Mouse (Mus musculus) mouse trophoblast stem cell (cell line): ENCODE data around the gene 4930404N11Rik.

Experiments
- in situ Hi-C, 2 experiments: fragments of 300-500 bp; cut with MseI, MboI; formaldehyde crosslinking; loops; 2 replicates in 1 of 2; 3 replicates in 1 of 2; pipeline ENCODE4 v1.15.1; 2025

Gene 4930404N11Rik

GRCm38 (mm10) chr10:81329194-81329975, 36.2 kb downstream of the 4930404N11Rik start:
- in situ Hi-C loops: no loop called here

- in situ Hi-C loops: no loop called here
These were observed 37.2 kb downstream of the 4930404N11Rik start, which contains the start of gene Tbxa2r for GRCm38 (mm10) chr10:81328386-81328785. TSS of gene Tbxa2r (plus strand) at chr10:81328731.

GRCm38 (mm10) chr10:81327959-81328358, 37.7 kb downstream of the 4930404N11Rik start:
- in situ Hi-C loops: no loop called here

GRCm38 (mm10) chr10:81326858-81327257, 38.8 kb downstream of the 4930404N11Rik start:
- in situ Hi-C loops: no loop called here

- in situ Hi-C loops: no loop called here
These were observed 39.8 kb downstream of the 4930404N11Rik start for GRCm38 (mm10) chr10:81325781-81326180.

- in situ Hi-C loops: no loop called here
These were observed 40.4 kb downstream of the 4930404N11Rik start for GRCm38 (mm10) chr10:81325176-81325575.

GRCm38 (mm10) chr10:81323791-81324530, 41.7 kb downstream of the 4930404N11Rik start:
- in situ Hi-C loops: no loop called here

- in situ Hi-C loops: no loop called here
These were observed 42.4 kb downstream of the 4930404N11Rik start for GRCm38 (mm10) chr10:81323141-81323775.

GRCm38 (mm10) chr10:81322444-81322843, 43.2 kb downstream of the 4930404N11Rik start:
- in situ Hi-C loops: no loop called here

- in situ Hi-C loops: no loop called here
These were observed 44.2 kb downstream of the 4930404N11Rik start for GRCm38 (mm10) chr10:81321436-81321835.

GRCm38 (mm10) chr10:81320550-81321347, 44.9 kb downstream of the 4930404N11Rik start, which contains the start of gene Cactin:
TSS of gene Cactin (plus strand) at chr10:81321103.
- in situ Hi-C loops: no loop called here

- in situ Hi-C loops: no loop called here
These were observed 45.7 kb downstream of the 4930404N11Rik start for GRCm38 (mm10) chr10:81319741-81320549.

GRCm38 (mm10) chr10:81319330-81319699, 46.3 kb downstream of the 4930404N11Rik start:
- in situ Hi-C loops: no loop called here

- in situ Hi-C loops: no loop called here
These were observed 46.9 kb downstream of the 4930404N11Rik start for GRCm38 (mm10) chr10:81318589-81319329.

- in situ Hi-C loops: no loop called here
These were observed 48.3 kb downstream of the 4930404N11Rik start for GRCm38 (mm10) chr10:81317273-81317672.

- in situ Hi-C loops: no loop called here
These were observed 49.1 kb downstream of the 4930404N11Rik start for GRCm38 (mm10) chr10:81316338-81317060.

- in situ Hi-C loops: no loop called here
These were observed 50.0 kb downstream of the 4930404N11Rik start for GRCm38 (mm10) chr10:81315587-81315986.

GRCm38 (mm10) chr10:81314201-81314600, 51.4 kb downstream of the 4930404N11Rik start:
- in situ Hi-C loops: no loop called here

GRCm38 (mm10) chr10:81313581-81313980, 52.0 kb downstream of the 4930404N11Rik start:
- in situ Hi-C loops: no loop called here
